Mouse (Mus musculus) spleen, postnatal 36 days (tissue): ENCODE measurements around the gene Oaz2.

ENCODE experiments used
- DNase-seq, 2 experiments: peaks; one replicate each; pipeline ENCODE4 v3.0.0; 2022; ENCODE audit warnings: low spot score in 2 of 2, mixed read lengths in 1 of 2

Oaz2 gene

DNA sequence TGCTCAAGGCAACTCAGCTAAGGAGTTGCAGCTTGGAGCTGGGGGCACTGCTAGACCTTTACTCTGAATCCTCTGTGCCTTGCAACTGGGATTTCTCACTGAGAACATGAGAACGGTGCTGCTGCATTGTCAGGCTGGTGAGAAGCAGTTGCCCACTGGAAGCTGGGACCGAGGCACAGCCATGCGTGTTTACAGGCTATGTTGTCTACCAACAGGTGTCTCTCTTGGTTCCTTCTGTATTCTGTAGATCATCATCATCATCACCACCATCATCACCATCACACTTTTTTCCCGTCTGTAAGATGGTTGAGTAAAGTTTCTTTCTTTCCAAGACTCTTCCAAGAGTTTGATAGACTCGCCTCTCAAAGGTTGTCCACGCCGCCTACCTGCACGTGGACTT, at the start of gene Oaz2:
Oaz2 (plus strand) TSS at position 301 of the 400 bp plus-strand sequence.
- DNase-seq: no peak

DNA sequence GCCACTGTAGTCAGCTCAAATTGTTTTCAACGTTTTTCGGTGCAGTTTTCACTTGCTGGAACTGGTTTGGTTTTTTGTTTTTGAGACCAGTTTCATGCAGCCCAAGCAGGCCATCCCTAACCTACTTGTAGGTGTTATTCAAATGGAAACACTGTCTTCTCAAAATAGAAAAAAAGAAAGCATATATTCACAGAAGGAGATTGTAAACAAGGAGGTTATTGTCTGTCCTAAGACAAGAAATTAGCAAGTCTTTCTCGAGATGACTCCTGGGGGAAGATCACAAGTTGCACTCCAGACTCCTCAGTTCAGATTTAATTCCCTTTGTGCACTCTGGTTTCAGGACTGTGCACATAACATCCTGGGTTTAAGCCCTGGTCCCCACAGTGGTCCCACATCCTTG, 48.5 kb upstream of the Oaz2 start:
- DNase-seq: no peak

DNA sequence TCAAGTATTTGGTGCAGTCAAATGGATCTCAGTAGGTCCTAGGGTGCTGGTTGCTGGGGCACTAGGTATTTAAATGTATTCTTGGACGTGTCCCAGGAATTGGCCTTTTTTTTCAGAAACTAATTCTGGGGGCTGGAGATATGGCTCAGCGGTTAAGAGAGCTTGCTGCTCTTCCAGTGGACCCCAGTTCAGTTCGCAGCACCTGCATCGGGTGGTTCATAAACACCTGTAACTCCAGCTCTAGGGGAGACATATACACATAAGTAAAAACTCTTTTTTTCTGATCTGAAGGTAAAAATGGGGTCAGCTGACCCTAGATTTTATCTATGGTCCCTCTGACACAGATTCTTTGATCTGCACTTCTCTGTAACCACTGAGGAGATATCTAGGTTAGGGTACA, 46.6 kb upstream of the Oaz2 start:
- no peak for DNase-seq

DNA sequence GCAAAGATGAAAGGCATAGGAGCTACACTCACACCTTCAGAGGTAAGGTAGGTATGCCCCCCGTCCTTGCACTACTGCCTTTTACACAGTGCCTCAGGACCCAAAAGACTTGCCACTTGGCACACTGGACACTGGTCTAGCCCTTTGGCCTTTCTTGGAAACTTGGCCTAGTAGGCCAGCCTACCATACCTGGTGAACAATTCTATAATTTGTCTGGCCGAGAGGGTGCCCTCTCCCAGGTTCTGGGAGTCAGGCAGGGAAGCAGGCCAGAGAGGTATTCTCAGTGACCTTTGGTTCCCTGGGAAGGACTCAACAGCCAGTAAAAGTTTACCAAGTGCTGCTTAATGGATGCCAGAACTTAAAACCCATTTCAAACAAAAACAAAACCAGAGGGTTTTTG, 46.1 kb upstream of the Oaz2 start:
- no peak for DNase-seq

DNA sequence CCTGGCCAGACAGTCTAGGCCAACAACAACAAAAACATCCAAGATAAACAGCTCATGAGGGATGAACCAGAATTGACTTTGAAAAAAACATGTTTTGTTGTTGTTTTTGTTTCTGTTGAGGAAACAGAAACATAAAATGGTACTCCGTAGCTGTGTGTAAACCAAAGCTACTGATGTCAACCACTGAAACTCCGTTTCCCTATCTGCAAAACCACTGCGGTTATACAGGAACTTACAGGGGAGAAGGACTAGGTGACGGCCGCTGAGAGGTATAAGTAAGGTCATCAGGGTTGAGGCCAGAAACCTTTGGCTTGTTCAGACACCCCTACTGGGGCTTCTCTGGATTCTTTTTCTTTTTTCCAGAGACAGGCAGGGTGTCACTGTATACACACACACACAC, 45.0 kb upstream of the Oaz2 start:
- DNase-seq: no peak

DNA sequence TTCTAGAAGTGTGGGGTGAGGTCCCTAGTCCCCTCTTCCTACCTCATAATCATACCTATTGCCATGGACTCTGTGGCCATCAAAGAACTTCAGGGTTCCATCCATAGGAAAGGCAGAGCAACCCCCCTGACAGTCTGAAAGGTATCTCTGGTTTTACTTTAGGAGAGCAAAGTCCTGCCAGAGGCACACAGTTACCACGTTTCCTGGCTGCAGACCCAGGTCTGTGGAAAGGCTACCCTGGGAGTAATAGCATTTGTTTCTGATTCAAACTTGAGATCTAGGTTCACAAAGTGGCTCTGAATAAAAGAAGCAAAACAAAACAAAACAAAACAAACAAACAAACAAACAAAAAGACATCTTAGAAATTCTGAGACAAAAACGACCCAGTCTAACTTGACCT, 43.5 kb upstream of the Oaz2 start:
- no peak for DNase-seq

DNA sequence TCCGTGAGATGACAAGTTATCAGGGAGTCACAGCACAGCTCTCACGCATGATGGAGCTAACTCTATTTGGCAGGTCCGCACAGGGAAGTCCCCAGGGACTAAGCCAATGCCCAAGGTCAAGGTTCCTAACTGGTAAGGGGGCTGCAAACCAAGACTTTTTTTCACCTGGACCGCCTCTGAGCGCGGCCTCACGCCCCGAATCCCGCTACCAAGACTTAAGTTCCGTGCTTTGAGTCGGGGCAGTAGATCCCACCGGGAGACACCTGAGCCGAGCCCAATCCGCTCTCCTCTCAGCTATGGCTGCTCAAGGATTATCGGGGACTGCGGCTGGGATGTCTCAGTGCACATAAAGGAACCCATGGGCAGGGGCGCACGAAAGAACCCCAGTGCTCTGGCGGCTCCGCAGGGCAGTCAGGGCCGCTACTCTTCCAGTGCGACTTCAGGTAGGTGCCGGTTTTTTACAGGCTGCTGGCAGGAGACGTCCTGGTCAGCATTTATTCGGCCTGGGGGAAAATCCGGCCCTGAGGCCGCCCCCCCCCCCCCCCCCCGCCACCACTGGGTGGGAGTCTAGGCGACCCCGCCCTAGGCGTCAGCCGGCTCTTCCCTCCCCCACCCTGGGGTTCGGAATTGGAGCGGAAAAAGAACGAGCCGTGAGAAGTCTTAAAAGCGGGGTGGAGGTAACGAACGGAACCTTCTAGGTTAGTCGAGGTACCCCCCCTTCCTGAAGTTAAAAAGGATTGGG, 38.6 kb upstream of the Oaz2 start, which contains the start of gene Rbpms2:
Rbpms2 (plus strand) TSS at position 624 of the 742 bp plus-strand sequence.
- peak in 1 of 2 experiments; percentile 11 for DNase-seq

DNA sequence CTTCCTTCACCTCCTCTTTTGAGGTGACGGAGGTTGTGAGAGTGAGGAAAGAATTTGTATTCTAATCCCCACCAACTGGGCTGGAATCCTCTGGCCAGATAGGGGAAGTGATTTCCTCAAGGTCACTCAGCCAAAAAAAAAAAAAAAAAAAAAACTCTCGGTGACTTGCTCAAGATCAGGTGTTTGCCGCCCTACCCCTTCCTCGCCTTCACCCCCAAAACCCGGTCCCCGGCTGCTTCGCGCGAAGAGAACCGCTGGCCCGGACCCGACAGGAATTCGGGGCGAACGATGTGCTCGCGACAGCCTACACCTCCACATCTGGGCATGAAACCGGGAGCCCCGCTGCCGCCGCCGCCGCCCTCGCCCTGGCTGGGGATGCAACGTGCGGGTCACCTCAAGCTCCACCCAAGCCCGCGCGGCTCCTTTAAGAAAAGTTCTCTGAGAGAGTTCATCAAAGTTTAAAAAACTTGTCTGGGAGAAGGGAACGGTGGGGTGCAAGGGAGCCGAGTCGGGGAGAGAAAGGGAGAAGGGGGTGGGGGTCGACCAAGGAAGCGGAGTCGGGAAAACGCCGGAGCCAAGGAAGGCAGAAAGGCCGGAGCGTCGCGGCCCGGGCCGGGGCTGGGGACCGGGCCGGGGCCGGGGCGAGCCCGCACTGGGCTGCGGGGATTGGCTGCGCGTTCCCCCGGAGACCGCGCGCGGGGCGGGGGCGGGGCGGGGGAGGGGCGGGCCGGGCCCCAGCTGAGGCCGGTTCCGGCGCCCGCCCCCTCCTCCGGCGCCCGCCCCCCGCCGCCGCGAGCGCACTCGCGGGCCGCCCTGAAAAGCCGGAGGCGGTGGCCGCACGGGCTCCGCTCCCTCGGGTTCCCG, 37.8 kb upstream of the Oaz2 start:
- DNase-seq: peak; percentile 22 to 30

DNA sequence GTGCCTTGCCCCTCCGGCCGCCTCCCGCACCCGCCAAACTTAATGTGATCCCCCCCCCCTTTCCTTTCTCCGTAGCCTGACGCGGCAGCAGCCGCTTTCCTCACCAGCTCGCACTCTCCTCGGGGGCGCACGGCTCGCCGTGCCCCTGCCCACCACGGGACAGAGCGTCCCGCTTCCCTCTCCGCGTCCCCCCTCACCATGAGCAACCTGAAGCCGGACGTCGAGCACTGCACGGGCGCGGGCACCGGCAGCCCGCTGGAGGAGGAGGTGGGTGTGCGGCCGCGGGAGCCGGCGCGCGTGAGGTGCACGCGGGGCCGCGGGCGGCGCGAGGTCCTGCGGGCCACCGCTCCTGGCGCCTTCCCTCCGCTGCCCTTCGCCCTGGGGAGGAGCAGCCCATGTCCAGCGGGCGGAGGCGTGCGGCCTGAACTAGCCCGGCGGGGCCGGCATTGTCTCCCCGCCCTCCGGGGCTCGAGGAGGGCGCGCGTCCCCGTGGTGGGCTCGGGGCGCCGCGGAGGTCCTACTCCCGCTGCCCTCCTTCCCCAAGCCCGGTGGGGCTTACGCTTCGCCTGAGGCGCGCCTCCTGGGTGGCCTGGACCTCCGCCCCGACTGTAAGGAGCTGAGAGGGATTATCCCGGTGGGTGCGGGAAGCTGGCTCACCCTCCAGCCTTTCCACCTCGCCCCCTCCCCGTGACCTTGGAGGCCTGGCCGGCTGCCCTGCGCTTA, 37.0 kb upstream of the Oaz2 start:
- DNase-seq: no peak

DNA sequence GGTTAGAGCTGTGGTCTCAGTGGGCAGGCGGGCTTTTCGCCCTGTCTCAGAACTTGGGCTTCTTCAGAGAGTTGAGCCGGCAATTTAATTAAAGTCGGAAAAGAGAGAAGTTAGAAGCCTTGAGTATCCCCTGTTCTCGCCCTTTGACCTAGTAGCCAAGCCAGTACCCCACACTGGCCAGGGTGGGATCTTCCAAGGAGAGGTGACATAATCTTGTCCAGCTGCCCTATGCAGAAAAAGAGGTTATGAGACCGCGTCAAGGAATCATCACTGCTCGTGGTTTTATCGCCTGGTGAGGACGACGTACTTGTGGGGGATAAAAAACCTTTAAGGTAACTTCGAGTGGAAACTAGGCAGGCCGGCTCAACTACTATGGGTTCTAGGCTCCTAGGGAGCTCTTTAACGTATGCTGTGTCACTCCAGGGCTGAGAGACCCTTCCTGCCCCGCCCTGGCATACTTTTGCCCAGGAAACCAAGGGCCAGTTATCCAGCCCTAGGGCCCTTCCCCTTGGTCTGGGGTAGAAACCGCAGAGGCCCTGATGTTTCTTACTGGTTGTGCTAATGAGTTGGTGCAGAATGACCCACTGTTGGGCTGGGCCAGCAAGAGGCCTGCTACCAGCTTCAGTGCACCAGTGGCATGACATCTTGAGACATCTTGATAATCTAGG, 36.3 kb upstream of the Oaz2 start:
- DNase-seq: no peak

DNA sequence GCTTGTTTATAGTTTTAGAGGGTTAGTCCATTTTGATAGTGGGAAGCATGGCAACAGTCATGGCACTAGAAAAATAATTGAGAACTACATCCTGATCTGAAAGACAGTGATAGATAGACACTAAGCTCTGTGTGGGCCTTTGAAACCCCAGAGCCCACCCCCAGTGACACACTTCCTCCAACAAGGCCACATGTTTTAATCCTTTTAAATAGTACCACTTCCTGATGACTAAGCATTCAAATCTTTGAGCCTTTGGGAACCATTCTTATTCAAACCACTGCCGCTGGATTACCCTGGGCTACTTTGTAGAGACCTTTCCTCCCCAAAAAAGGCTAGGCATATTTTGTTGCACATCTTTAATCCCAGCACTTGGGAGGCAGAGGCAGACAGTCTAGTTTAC, 32.0 kb upstream of the Oaz2 start:
- DNase-seq: no peak

DNA sequence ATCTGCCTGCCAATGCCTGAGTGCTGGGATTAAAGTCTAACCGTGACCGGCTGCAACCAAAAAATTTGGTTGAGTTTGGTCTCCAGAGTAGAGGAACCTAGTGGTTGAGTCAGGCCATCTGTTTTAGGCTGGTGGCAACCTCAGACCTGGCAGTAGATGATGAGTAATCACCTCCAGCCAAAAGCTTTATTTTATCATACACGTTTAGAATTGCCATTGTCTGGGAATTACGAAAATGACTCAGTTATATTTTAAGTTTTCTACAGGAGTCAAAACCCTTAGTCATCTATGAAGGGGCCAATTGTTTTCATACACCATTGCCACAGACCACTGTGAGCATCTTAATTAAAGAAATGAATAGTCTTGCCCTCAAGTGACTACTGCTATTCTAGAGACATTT, 30.9 kb upstream of the Oaz2 start:
- DNase-seq: no peak

DNA sequence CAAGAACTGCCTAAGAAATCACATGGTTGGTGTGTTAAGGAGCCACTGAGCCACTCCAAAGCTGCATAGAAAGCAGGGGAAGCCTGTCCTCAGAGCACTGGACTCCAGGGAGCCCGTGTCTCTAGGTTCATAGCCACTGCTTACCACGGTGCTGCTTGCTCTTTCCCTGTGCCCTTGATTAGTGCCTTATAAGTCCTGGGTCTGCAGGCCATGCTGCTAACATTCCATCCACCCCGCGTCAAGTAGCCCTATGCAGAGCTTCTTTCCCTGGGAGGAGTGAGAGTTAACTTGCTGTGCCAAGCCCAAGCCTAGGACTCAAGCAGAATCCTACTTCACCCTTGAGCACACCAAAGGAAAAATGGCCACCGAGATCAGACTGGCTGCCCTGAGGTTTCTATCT, 28.7 kb upstream of the Oaz2 start:
- DNase-seq: no peak

DNA sequence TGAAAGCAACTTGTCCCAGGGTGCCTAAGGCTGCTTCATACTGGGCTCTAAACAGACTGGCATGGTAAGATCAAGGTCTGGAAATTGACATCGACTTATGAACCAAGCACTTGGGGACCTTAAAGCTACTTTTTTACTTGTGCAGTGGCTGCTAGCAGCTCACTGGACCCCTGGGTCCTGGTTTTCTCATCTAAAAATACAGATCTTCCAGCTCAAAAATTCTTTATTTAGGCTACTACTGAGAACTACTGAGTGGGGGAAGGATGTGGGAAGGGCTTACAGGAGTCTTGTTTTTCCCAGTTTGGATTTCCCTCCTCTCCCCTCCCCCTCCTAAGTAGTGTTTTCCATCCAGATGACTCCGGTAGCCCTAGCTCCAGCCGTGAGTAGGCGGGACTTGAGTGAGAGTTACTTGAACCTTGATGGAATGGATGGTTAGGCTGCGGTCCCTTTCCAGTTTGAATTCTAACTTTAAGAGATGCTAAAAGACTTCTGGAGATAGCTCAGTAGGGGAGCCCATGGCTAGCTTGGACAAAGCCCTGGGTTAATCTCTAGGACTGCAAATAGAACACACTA, 26.9 kb upstream of the Oaz2 start:
- DNase-seq: no peak

DNA sequence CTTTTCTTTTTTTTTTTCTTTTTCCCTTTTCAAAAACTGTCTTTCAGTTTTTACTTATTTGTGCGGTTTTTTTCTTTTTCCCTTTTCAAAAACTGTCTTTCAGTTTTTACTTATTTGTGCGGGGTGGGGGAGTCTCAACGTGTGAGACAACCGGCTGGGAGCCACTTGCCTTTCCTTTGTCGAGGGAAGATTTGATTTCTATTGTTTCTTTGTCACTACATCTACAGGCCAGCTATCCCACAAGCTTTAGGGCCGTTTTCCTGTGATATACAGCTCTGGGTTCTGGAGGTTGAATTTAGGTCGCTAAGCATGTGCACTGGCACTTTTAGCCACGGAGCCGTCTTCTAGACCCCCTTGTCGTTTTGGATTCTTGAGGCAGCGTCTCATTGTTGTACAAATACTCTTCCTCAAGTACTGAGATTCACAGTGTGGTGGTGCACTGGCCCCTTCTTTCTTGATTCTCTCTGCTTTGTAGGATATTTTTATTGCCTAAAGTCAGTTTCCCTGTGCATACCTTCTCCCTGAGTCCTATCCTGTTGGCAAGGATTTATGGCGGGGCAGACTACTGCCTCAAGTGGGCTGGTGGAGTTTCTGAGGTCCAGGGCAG, 26.3 kb upstream of the Oaz2 start:
- DNase-seq: no peak

DNA sequence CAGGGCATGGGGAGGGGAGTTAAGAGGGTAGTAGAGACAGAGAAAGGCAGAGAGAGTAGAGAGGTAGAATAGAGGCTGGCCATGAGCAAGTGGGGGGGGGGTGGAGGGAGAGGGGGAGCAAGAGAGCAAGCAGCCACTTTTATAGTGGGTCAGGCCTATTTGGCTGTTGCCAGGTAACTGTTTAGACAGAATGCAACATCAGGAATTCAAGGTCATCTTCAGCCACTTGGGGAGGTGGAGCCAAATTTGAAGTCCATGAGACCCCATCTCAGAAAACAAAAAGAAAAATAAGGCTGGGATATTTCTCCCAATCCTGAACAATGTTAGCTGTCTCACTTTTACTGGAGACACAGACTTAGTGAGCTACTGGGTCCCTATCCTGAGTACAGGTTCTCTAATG, 25.3 kb upstream of the Oaz2 start:
- no peak for DNase-seq

DNA sequence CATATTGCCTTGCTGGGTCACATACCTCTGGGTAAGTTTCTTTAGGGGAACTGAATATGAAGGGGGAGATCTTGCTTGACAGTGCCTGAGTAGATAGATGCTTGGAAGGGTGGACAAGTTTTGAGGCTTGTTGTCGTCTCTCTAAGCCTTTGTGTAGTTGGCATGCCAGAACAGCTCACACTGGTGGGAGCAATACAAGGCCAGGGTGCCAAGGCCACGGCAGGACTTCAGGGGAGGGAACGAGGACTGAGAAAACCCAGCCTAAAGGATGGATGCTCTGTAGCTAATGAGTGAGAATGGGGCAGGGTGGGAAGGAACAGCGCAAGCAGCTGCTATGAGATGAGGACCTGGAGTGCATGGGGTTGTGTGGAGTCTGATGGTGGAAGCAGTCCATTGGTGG, 22.8 kb upstream of the Oaz2 start:
- DNase-seq: no peak

DNA sequence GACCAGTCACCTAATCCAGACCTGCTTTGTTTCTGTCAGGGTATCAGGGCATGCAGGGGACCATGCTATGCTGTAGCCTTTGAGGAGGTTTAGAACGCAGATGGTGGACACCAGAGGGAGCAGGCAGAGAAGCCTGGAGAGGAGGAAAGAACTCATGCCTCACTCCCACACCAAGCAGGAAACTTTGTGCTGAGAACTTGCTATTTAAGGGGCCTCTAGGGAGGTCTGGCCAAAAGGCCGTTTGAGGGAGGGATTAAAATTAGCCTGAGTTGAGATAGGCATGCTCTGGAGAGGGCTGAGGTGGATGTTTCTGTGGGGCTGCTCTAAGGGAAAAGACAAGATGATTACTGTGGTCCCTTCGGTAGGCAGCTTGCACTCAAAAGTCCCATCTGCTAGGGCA, 21.8 kb upstream of the Oaz2 start:
- DNase-seq: no peak

DNA sequence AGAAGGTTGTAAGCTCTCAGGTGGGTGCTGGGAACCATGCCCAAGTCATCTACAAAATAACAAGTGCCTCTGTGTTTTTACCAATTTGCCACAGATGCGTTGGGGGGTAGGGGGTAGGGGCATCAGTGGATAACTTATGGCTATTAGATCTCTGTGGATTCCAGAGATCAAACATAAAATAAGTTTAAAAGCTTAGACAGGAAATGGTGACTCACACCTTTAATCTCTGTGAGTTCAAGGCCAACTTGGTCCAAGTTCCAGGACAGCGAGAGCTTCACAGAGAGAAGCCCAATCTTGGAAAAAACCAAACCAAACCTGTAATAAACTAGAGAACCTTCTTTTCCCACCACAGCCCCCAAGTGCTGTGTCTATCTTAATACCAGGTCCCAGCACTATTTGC, 21.0 kb upstream of the Oaz2 start:
- DNase-seq: no peak

DNA sequence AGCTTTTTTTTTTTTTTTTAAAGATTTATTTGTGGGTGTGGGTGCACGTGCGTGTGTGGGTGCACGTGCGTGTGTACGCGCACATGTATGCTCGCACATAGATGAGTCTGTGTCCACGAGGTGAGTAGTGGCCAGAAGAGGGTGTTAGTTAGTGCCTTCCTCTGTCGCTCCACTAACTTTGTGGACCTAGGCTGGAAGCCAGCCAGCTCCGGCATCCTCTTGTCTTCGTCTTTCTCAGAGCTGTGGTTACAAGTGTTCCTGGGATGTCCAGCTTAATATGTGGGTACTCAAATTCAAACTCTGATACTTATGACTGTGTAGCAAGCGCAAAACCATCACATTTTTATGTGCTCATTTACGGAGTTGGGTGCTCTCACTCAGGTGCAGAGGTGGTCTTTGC, 19.1 kb upstream of the Oaz2 start:
- DNase-seq: no peak

DNA sequence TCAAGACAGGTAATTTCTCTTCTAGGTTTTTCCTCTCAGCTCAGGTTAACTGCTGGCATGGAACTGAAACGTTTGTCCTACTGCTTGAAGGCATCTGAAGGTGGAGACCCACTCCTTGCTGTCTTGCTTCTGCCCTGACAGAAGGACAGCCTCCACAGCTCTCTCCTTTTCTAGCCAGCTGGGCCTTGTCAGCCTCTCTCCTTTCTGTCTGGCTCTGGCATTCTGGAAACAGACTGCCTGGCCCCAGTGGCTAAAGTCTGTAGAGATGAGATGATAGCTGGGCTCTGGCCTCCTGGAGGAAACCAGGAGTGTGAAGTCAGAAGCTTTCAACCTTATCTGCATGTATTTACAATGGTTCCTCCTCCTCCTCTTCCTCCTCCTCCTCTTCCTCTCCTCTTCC, 17.8 kb upstream of the Oaz2 start:
- DNase-seq: no peak
